Mouse (Mus musculus): ENCODE results near the gene Ect2l. TPM values are rescaled to one million over a fixed set of nuclear protein-coding genes. Genes with fewer than 3 reads are reported as not detected.

The Ect2l gene
- total RNA-seq, 2 experiments from 2014 or later, result 0.23 TPM; not detected in 1

DNA sequence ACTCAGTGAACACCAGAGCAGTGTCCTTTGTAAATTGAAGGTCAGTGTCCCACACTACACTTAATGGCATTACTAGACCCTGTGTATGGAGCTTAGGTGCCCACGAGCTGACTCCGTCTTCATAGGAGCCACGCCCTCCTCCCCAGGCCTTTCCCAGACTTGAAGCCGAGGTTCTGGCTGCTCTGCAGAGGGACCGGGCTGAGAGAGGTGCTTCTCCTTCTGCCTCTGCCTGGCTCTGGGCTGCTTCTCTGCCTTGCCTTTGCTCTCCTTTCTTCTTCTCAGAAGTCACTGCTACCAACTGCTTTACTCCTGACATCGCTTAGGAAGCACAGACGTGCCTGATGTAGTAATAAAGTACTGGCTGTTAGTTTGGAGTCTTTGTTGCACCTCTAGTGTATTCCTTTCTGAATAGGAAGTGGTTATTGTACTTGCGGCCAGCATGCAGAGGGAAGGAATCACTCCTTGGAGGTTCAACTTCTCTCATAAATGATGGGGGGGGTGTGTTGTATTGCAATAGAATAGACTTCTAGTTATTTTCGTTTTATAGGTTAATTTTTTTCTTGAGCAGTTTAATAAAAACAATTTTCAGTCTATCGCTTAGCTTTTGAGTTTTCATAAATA, 97.1 kb downstream of the Ect2l start:
- intact Hi-C loops (cut with DNase I; ENCODE audit: low total_unique reads), result no loop called here
- DNase-seq, result no peak

DNA sequence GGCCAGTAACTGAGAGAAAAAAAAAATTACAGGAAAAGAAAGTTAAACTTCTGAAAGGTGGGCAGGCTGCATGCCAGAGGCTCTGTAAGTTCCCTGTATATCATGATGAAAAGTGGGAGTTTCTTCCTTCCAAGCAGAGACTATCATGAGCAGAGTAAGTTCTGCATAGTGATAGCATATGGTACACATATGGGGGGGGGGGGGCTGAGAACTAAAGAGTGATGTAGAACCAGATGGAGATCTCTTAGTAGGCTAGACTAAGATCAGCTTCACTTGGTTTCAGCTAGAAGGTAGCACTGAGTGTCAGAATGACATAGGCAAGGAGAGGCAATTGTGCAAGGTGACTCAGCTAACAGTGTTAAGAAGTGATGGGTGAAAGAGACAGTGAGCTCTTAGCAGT, 99.8 kb downstream of the Ect2l start:
- no peak for DNase-seq
- intact Hi-C loops (cut with DNase I; ENCODE audit: low total_unique reads), result no loop called here

DNA sequence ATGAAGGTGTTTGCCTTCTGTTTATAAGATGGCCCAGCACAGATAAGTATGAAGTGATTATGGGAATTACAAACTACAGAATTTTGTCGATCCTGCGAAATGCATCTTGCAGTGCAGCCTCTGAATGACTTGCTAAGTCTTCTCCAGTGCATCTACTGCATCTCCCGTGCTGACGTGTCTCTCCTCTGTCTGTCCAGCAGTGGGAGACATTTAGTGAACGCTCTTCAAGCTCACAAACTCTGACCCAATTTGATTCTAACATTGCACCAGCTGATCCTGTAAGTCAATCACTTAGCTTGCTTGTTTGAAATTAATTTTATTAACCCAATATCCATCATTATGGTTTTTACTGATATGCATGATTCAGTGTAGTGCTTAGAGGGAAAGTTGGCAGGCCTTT, 103.2 kb downstream of the Ect2l start:
- intact Hi-C loops (cut with DNase I; ENCODE audit: low total_unique reads), result no loop called here
- DNase-seq, result no peak

DNA sequence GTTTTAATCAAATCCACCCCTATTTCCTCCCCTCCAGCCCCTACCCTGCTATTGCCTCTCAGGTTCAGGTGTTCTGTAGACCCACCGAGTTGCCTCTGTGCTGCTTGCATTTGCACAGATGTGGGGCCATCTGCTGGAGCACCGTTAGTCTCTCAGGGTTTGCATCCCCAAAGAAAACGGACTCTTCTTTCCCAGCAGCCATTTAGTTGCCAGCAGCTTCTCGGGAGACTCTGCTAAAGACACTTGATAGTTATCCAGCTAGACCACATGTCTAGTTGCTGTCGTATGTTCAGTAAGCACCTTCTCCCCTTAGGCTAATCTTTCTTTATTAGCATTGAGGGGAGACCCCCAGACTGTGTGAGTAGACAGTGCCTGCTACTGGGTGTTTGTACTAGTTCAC, 108.5 kb downstream of the Ect2l start:
- intact Hi-C loops (cut with DNase I; ENCODE audit: low total_unique reads), result loop anchor here (5.0 kb wide), 1 partner anchor 45 kb away; the partner anchor contains the start of gene Reps1
- no peak for DNase-seq

DNA sequence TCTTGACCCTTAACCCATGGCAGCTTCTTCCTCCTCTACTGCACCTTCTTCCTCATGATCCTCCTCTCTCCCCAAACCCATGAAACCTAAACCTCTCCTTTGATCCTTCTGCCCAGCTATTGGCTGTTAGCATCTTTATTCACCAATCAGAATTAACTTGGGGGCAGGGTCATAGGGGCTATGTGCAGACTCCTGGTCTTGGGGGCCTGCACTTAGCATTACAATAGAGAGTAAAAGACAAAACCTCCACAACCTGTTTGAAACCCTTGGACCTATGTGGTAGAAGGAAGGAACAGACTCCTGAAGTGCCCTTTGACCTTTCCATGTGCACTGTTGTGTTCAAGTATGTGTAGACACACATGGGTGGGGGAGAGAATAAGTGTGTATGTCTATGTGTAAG, 120.0 kb downstream of the Ect2l start:
- intact Hi-C loops (cut with DNase I; ENCODE audit: low total_unique reads), result no loop called here
- no peak for DNase-seq

DNA sequence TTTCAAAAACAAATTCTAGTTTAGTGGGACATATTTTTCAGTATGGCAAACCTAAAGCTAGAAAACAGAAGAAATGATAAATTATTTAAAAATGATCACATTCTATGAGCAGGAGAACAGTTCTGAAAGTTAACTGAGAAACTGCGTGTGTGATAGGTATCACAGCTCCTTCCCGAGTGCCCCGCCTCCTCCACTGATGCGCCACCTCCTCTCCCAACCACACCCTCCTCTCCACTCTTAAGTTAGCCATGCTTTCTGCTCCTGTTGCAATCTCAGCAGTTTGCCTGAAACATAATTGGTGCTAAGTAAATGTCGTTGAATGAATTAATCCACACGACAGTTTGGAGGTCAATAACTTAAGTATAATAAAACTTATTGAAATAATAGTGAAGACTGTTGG, 127.9 kb downstream of the Ect2l start:
- no peak for DNase-seq
- intact Hi-C loops (cut with DNase I; ENCODE audit: low total_unique reads), result no loop called here

DNA sequence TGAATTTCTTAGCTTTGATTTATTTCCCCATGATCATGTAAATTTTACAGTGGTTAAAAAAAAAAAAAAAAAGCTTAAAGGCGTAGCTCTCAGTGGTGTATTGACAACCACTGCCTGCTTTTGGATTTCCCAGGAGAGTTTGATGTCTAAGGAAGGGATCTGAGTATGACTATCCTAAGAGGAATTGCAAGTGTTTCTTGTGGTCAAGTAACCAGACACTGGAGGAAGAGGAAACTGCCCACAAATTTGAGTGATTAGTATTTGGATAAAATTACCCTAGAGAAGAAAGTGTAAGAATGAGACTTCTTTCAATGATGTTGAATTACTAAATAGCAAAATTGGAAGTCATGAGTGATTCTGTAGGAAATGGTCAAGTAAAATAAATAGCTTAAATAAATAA, 129.2 kb downstream of the Ect2l start:
- intact Hi-C loops (cut with DNase I; ENCODE audit: low total_unique reads), result no loop called here
- no peak for DNase-seq

Other genes starting within 250 kb of the Ect2l start
- 10 to 100 TPM; 10.7 to 11.5 TPM for gene Abracl, start 187.6 kb downstream of the Ect2l start, total RNA-seq (2021)
- gene Reps1, start 155.0 kb downstream of the Ect2l start, total RNA-seq (2021), result 10 to 100 TPM; 23.0 to 29.6 TPM
- 1 to 10 TPM; 4.5 to 7.0 TPM for gene Ccdc28a, start 24.1 kb upstream of the Ect2l start, total RNA-seq (2021)
- gene Nhsl1, start 108.1 kb upstream of the Ect2l start, total RNA-seq (2021), result 1 to 10 TPM; 6.6 to 7.5 TPM

All from gastrocnemius, postnatal 14 days (tissue).